Mouse (Mus musculus) CD8-positive naive resting alpha-beta T cell, adult 2 months (primary cell): Measurements from ENCODE around the gene Tcta.
"Not testable (repeated sequence)": the region's sequence is repeated elsewhere in the genome, so short reads cannot be mapped to it uniquely, and the experiment has no call there.

Experiments used
- DNase-seq, 2 experiments: peaks; one replicate each; pipeline ENCODE4 v3.0.0; 2022; ENCODE audit warnings: low read depth in 2 of 2, low spot score in 2 of 2

The Tcta gene

GRCm38 (mm10) chr9:108272691-108273090 is 33.3 kb downstream of the Tcta start:
- DNase-seq, result no peak

- DNase-seq, result no peak
These were observed 34.0 kb downstream of the Tcta start for GRCm38 (mm10) chr9:108271941-108272340.

- not testable (repeated sequence) for DNase-seq
These were observed 37.3 kb downstream of the Tcta start for GRCm38 (mm10) chr9:108268701-108269100.

- no peak for DNase-seq
These were observed 38.3 kb downstream of the Tcta start for GRCm38 (mm10) chr9:108267691-108268090.

- DNase-seq, result no peak
These were observed 39.6 kb downstream of the Tcta start for GRCm38 (mm10) chr9:108266261-108266935.

GRCm38 (mm10) chr9:108264191-108264921 is 41.6 kb downstream of the Tcta start:
- no peak for DNase-seq

GRCm38 (mm10) chr9:108263690-108264190 is 42.2 kb downstream of the Tcta start, which contains the start of gene Dag1:
Dag1 (minus strand) TSS chr9:108263958.
- DNase-seq, result peak; percentile 96 to 99

- DNase-seq, result peak; percentile 23 to 24
These were observed 42.8 kb downstream of the Tcta start for GRCm38 (mm10) chr9:108263131-108263681.

- no peak for DNase-seq
These were observed 43.4 kb downstream of the Tcta start for GRCm38 (mm10) chr9:108262494-108263049.

GRCm38 (mm10) chr9:108261865-108262264 is 44.1 kb downstream of the Tcta start:
- no peak for DNase-seq

GRCm38 (mm10) chr9:108260526-108260925 is 45.4 kb downstream of the Tcta start:
- DNase-seq, result no peak
